Mouse (Mus musculus) C2C12 (cell line): ENCODE data around the gene Foxo1.

Experiments used
- CTCF ChIP-seq: IDR thresholded peaks from one replicate; pipeline ENCODE4 v1.5.1; 2011; ENCODE audit not compliant: control insufficient read depth, insufficient read depth, insufficient read length
- USF1 ChIP-seq: IDR thresholded peaks from one replicate; pipeline ENCODE4 v1.6.1; 2011; ENCODE audit warnings: low read depth, mild to moderate bottlenecking, control low read depth, moderate library complexity

DNA sequence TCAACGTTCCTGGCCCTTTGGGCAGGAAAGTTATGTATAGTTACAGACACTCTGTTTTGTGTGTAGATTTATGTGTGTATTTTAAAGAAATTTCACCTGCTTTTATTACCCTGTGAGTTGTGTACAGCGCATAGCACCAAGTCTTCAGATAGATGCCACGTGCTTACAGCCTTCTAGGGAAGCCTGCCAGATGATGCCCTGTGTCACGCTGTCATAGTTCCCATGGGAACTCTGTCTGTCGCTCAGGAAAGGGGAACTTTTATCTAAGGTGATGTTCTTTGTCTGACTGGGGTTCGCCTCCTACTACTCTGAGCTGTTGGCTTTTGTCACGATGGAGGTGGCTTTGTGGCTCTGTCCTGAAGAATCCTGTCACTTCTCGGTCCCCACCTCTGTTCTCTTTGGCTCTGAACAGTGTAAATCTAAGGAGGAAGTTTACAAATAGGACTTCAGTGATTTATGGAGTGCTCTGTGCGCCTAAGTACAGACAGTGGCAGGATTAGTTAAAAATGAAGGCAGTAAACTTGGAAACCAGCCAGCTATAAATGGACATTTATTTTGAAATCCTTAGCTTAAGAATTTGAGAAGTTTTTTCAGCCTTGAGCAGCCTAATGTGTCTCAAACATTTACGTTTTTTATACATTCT lies 80.0 kb downstream of the Foxo1 start:
- TF ChIP-seq CTCF = no peak
- TF ChIP-seq USF1 = no peak
